Mouse (Mus musculus) C2C12 (cell line): ENCODE measurements around the gene Creb1. TPM values are rescaled to one million over a fixed set of nuclear protein-coding genes. Genes with fewer than 3 reads are reported as not detected.

ENCODE experiments used
- H3K27me3 ChIP-seq: one replicate; pipeline ENCODE4 v1.6.1; 2011; ENCODE audit not compliant: control insufficient read depth, insufficient read depth, insufficient read length
- H3K36me3 ChIP-seq: one replicate; pipeline ENCODE4 v1.6.1; 2011; ENCODE audit not compliant: control insufficient read depth, insufficient read depth
- H3K4me3 ChIP-seq: one replicate; pipeline ENCODE4 v1.5.1; 2011; ENCODE audit warnings: mild to moderate bottlenecking, control low read depth; ENCODE audit not compliant: poor library complexity, insufficient read depth, severe bottlenecking
- H3K79me2 ChIP-seq: one replicate; pipeline ENCODE4 v1.6.1; 2011; ENCODE audit not compliant: control insufficient read depth, insufficient read depth
- H3K79me3 ChIP-seq: one replicate; pipeline ENCODE4 v1.6.1; 2011; ENCODE audit warnings: low read depth, control low read depth
- H3ac ChIP-seq: one replicate; pipeline ENCODE3; 2011; ENCODE audit warnings: low read depth; ENCODE audit not compliant: control insufficient read depth, insufficient read length
- CEBPB ChIP-seq: IDR thresholded peaks from one replicate; pipeline ENCODE4 v1.6.1; 2011; ENCODE audit warnings: low read depth, mild to moderate bottlenecking, control low read depth, moderate library complexity
- CTCF ChIP-seq: IDR thresholded peaks from one replicate; pipeline ENCODE4 v1.5.1; 2011; ENCODE audit not compliant: control insufficient read depth, insufficient read depth, insufficient read length
- FOSL1 ChIP-seq: IDR thresholded peaks from one replicate; pipeline ENCODE4 v1.8.0; 2011; ENCODE audit warnings: mild to moderate bottlenecking, low read length; ENCODE audit not compliant: poor library complexity, insufficient read depth, severe bottlenecking
- MAX ChIP-seq: IDR thresholded peaks from one replicate; pipeline ENCODE4 v1.6.1; 2011; ENCODE audit warnings: mild to moderate bottlenecking, control low read depth
- MYOD1 ChIP-seq: IDR thresholded peaks from one replicate; pipeline ENCODE4 v1.6.1; 2011; ENCODE audit warnings: low read depth; ENCODE audit not compliant: control insufficient read depth, insufficient read length
- MYOG ChIP-seq: IDR thresholded peaks from one replicate; pipeline ENCODE4 v1.6.1; 2011; ENCODE audit not compliant: control insufficient read depth, insufficient read length; ENCODE audit errors: extremely low read depth
- USF1 ChIP-seq: IDR thresholded peaks from one replicate; pipeline ENCODE4 v1.6.1; 2011; ENCODE audit warnings: low read depth, mild to moderate bottlenecking, control low read depth, moderate library complexity
- polyA plus RNA-seq: library from polyadenylated mRNA; unstranded; fragments of >200 nt; fragmentation: generic; extraction: Trizol; gene quantifications from one replicate; pipeline ENCODE4 v1.2.1, GENCODE M21; 2012; ENCODE audit warnings: missing spikeins

Creb1 gene
- polyA plus RNA-seq, 1 experiment = 11.2 TPM

- Histone ChIP-seq H3ac (no peak overlapping the region), H3K27me3 (no peaks in the 10 kb centered on the region)
- TF ChIP-seq CTCF = no peak
- no peak for TF ChIP-seq MYOD1
- no peak for TF ChIP-seq CEBPB
- TF ChIP-seq FOSL1 = no peak
- no peak for TF ChIP-seq MAX
- no peak for TF ChIP-seq MYOG
- no peak for TF ChIP-seq USF1
Measured at GRCm38 (mm10) chr1:64522637-64523036, 9.8 kb upstream of the Creb1 start.

GRCm38 (mm10) chr1:64523117-64523516 is 9.3 kb upstream of the Creb1 start:
- Histone ChIP-seq H3K27me3 (no peaks in the 10 kb centered on the region), H3K4me3 (no peak overlapping the region), H3K79me2 (no peaks in the 10 kb centered on the region), H3ac (no peak overlapping the region), H3K79me3 (no peaks in the 10 kb centered on the region), H3K36me3 (no peaks in the 10 kb centered on the region)
- TF ChIP-seq CEBPB (peak; percentile 2), MAX (no peak)

More at GRCm38 (mm10) chr1:64522637-64523036, 9.8 kb upstream of the Creb1 start:
- Histone ChIP-seq H3K4me3 (no peak overlapping the region), H3K79me2 (no peaks in the 10 kb centered on the region), H3K36me3 (no peaks in the 10 kb centered on the region), H3K79me3 (no peaks in the 10 kb centered on the region)

GRCm38 (mm10) chr1:64524661-64525060 is 7.8 kb upstream of the Creb1 start:
- no peak overlapping the region for H3K4me3 ChIP-seq

GRCm38 (mm10) chr1:64527626-64528025 is 4.8 kb upstream of the Creb1 start:
- H3ac ChIP-seq = no peak overlapping the region
- TF ChIP-seq MAX (no peak), USF1 (no peak), FOSL1 (no peak), CTCF (no peak), CEBPB (no peak), MYOG (no peak)
- peaks cover 6% of the 10 kb centered on the region for H3K79me3 ChIP-seq
- H3K36me3 ChIP-seq = no peaks in the 10 kb centered on the region
- no peaks in the 10 kb centered on the region for H3K27me3 ChIP-seq
- H3K79me2 ChIP-seq = peaks cover 21% of the 10 kb centered on the region
- H3K4me3 ChIP-seq = no peak overlapping the region

More at GRCm38 (mm10) chr1:64524661-64525060, 7.8 kb upstream of the Creb1 start:
- Histone ChIP-seq H3K79me3 (no peaks in the 10 kb centered on the region), H3K79me2 (no peaks in the 10 kb centered on the region), H3K36me3 (no peaks in the 10 kb centered on the region), H3K27me3 (no peaks in the 10 kb centered on the region), H3ac (no peak overlapping the region)
- no peak for TF ChIP-seq USF1
- TF ChIP-seq MYOD1 = no peak
- TF ChIP-seq MYOG = no peak
- no peak for TF ChIP-seq MAX
- no peak for TF ChIP-seq CTCF
- no peak for TF ChIP-seq CEBPB
- no peak for TF ChIP-seq FOSL1

- no peaks in the 10 kb centered on the region for H3K36me3 ChIP-seq
- no peak overlapping the region for H3ac ChIP-seq
- no peak for TF ChIP-seq MAX
- no peak for TF ChIP-seq CTCF
- TF ChIP-seq MYOG = no peak
- no peak for TF ChIP-seq USF1
- no peak for TF ChIP-seq CEBPB
- TF ChIP-seq FOSL1 = no peak
- no peak for TF ChIP-seq MYOD1
- H3K79me3 ChIP-seq = peaks cover 21% of the 10 kb centered on the region
- no peak overlapping the region for H3K4me3 ChIP-seq
- H3K79me2 ChIP-seq = peaks cover 38% of the 10 kb centered on the region
- no peaks in the 10 kb centered on the region for H3K27me3 ChIP-seq
Measured at GRCm38 (mm10) chr1:64529781-64530315, 2.6 kb upstream of the Creb1 start.

GRCm38 (mm10) chr1:64531548-64531947 is 897 bp upstream of the Creb1 start:
- H3ac ChIP-seq = peak overlapping the region; percentile 83
- H3K79me2 ChIP-seq = peaks cover 56% of the 10 kb centered on the region

More at GRCm38 (mm10) chr1:64531548-64531947, 897 bp upstream of the Creb1 start:
- peaks cover 10% of the 10 kb centered on the region for H3K36me3 ChIP-seq
- H3K27me3 ChIP-seq = no peaks in the 10 kb centered on the region
- peaks cover 38% of the 10 kb centered on the region for H3K79me3 ChIP-seq
- peak overlapping the region; percentile 92 for H3K4me3 ChIP-seq
- TF ChIP-seq MYOG = no peak
- no peak for TF ChIP-seq USF1
- TF ChIP-seq CTCF = no peak
- TF ChIP-seq MYOD1 = no peak
- TF ChIP-seq MAX = no peak
- TF ChIP-seq FOSL1 = no peak
- TF ChIP-seq CEBPB = no peak
